Mouse (Mus musculus): ENCODE data around the gene H2-Oa.

GRCm38 (mm10) chr17:34121879-34122187 is 29.7 kb downstream of the H2-Oa start:
- no peak for TF ChIP-seq CTCF (IDR thresholded peaks at IDR 0.05)
- no peak for TF ChIP-seq EP300 (IDR thresholded peaks at IDR 0.05)

Measured in lung, postnatal 0 days (tissue).